Mouse (Mus musculus): ENCODE data around the gene Snap91. TPM values are rescaled to one million over a fixed set of nuclear protein-coding genes. Genes with fewer than 3 reads are reported as not detected.

Gene Snap91
- polyA plus RNA-seq, 1 experiment from 2014 or later, result 87.1 TPM

- no peak overlapping the region for H3K9ac ChIP-seq (replicated peaks; ENCODE audit: low read length)
- no peak overlapping the region for H3K4me2 ChIP-seq (ENCODE audit: low read length)
- no peaks in the 10 kb centered on the region for H3K4me1 ChIP-seq (ENCODE audit: control insufficient read depth, insufficient read depth, low read length)
- peaks cover 72% of the 10 kb centered on the region for H3K36me3 ChIP-seq (ENCODE audit: control insufficient read depth, insufficient read depth, low read length)
- no peaks in the 10 kb centered on the region for H3K9me3 ChIP-seq (ENCODE audit: control insufficient read depth, low read length)
- DNase-seq (no peak), ATAC-seq (ENCODE audit: low FRiP score, low TSS enrichment) (no peak)
- H3K27me3 ChIP-seq (ENCODE audit: control insufficient read depth, insufficient read depth, low read length), result no peaks in the 10 kb centered on the region
- 73% methylated on average over 4 of the region's 4 CpGs for WGBS
- H3K4me3 ChIP-seq (replicated peaks; ENCODE audit: low read depth, low read length), result no peak overlapping the region
- no peak overlapping the region for H3K27ac ChIP-seq (replicated peaks; ENCODE audit: low read depth, low read length)
Observed at GRCm38 (mm10) chr9:86778212-86778611, 102.2 kb downstream of the Snap91 start.

GRCm38 (mm10) chr9:86777309-86777708 is 103.1 kb downstream of the Snap91 start:
- DNase-seq (no peak), ATAC-seq (ENCODE audit: low FRiP score, low TSS enrichment) (no peak)
- Histone ChIP-seq H3K36me3 (ENCODE audit: control insufficient read depth, insufficient read depth, low read length) (peaks cover 70% of the 10 kb centered on the region), H3K4me1 (ENCODE audit: control insufficient read depth, insufficient read depth, low read length) (no peaks in the 10 kb centered on the region), H3K4me2 (ENCODE audit: low read length) (no peak overlapping the region), H3K4me3 (replicated peaks; ENCODE audit: low read depth, low read length) (no peak overlapping the region), H3K27ac (replicated peaks; ENCODE audit: low read depth, low read length) (no peak overlapping the region), H3K9me3 (ENCODE audit: control insufficient read depth, low read length) (no peaks in the 10 kb centered on the region), H3K9ac (replicated peaks; ENCODE audit: low read length) (no peak overlapping the region), H3K27me3 (ENCODE audit: control insufficient read depth, insufficient read depth, low read length) (no peaks in the 10 kb centered on the region)
- WGBS, result 75% methylated on average over 7 of the region's 7 CpGs

- Histone ChIP-seq H3K27ac (replicated peaks; ENCODE audit: low read depth, low read length) (no peak overlapping the region), H3K4me1 (ENCODE audit: control insufficient read depth, insufficient read depth, low read length) (no peaks in the 10 kb centered on the region), H3K4me2 (ENCODE audit: low read length) (no peak overlapping the region), H3K9me3 (ENCODE audit: control insufficient read depth, low read length) (no peaks in the 10 kb centered on the region), H3K36me3 (ENCODE audit: control insufficient read depth, insufficient read depth, low read length) (peaks cover 74% of the 10 kb centered on the region), H3K9ac (replicated peaks; ENCODE audit: low read length) (no peak overlapping the region), H3K27me3 (ENCODE audit: control insufficient read depth, insufficient read depth, low read length) (no peaks in the 10 kb centered on the region), H3K4me3 (replicated peaks; ENCODE audit: low read depth, low read length) (no peak overlapping the region)
- DNase-seq (no peak), ATAC-seq (ENCODE audit: low FRiP score, low TSS enrichment) (no peak)
- 97% methylated on average over 6 of the region's 6 CpGs for WGBS
Observed at GRCm38 (mm10) chr9:86775374-86775773, 105.1 kb downstream of the Snap91 start.

GRCm38 (mm10) chr9:86773996-86774395 is 106.5 kb downstream of the Snap91 start:
- WGBS, result 86% methylated on average over 8 of the region's 8 CpGs
- no peak for ATAC-seq (ENCODE audit: low FRiP score, low TSS enrichment)
- H3K36me3 ChIP-seq (ENCODE audit: control insufficient read depth, insufficient read depth, low read length), result peaks cover 74% of the 10 kb centered on the region

GRCm38 (mm10) chr9:86772897-86773296 is 107.6 kb downstream of the Snap91 start:
- DNase-seq (no peak), ATAC-seq (ENCODE audit: low FRiP score, low TSS enrichment) (no peak)
- peaks cover 69% of the 10 kb centered on the region for H3K36me3 ChIP-seq (ENCODE audit: control insufficient read depth, insufficient read depth, low read length)
- no peaks in the 10 kb centered on the region for H3K27me3 ChIP-seq (ENCODE audit: control insufficient read depth, insufficient read depth, low read length)
- no peak overlapping the region for H3K9ac ChIP-seq (replicated peaks; ENCODE audit: low read length)
- 89% methylated on average over 3 of the region's 3 CpGs for WGBS
- H3K4me1 ChIP-seq (ENCODE audit: control insufficient read depth, insufficient read depth, low read length), result no peaks in the 10 kb centered on the region
- no peak overlapping the region for H3K4me2 ChIP-seq (ENCODE audit: low read length)
- H3K27ac ChIP-seq (replicated peaks; ENCODE audit: low read depth, low read length), result no peak overlapping the region
- H3K9me3 ChIP-seq (ENCODE audit: control insufficient read depth, low read length), result no peaks in the 10 kb centered on the region
- no peak overlapping the region for H3K4me3 ChIP-seq (replicated peaks; ENCODE audit: low read depth, low read length)

More at GRCm38 (mm10) chr9:86773996-86774395, 106.5 kb downstream of the Snap91 start:
- H3K27me3 ChIP-seq (ENCODE audit: control insufficient read depth, insufficient read depth, low read length), result no peaks in the 10 kb centered on the region
- H3K9ac ChIP-seq (replicated peaks; ENCODE audit: low read length), result no peak overlapping the region
- no peak overlapping the region for H3K4me3 ChIP-seq (replicated peaks; ENCODE audit: low read depth, low read length)
- H3K9me3 ChIP-seq (ENCODE audit: control insufficient read depth, low read length), result no peaks in the 10 kb centered on the region
- H3K4me1 ChIP-seq (ENCODE audit: control insufficient read depth, insufficient read depth, low read length), result no peaks in the 10 kb centered on the region
- H3K27ac ChIP-seq (replicated peaks; ENCODE audit: low read depth, low read length), result no peak overlapping the region
- no peak overlapping the region for H3K4me2 ChIP-seq (ENCODE audit: low read length)
- no peak for DNase-seq

GRCm38 (mm10) chr9:86766991-86767390 is 113.5 kb downstream of the Snap91 start:
- H3K9me3 ChIP-seq (ENCODE audit: control insufficient read depth, low read length), result no peaks in the 10 kb centered on the region
- DNase-seq (no peak), ATAC-seq (ENCODE audit: low FRiP score, low TSS enrichment) (no peak)
- peaks cover 41% of the 10 kb centered on the region for H3K36me3 ChIP-seq (ENCODE audit: control insufficient read depth, insufficient read depth, low read length)
- no peaks in the 10 kb centered on the region for H3K4me1 ChIP-seq (ENCODE audit: control insufficient read depth, insufficient read depth, low read length)
- H3K27ac ChIP-seq (replicated peaks; ENCODE audit: low read depth, low read length), result no peak overlapping the region
- H3K4me3 ChIP-seq (replicated peaks; ENCODE audit: low read depth, low read length), result no peak overlapping the region
- H3K9ac ChIP-seq (replicated peaks; ENCODE audit: low read length), result no peak overlapping the region
- H3K4me2 ChIP-seq (ENCODE audit: low read length), result no peak overlapping the region
- WGBS, result 85% methylated on average over 10 of the region's 10 CpGs
- no peaks in the 10 kb centered on the region for H3K27me3 ChIP-seq (ENCODE audit: control insufficient read depth, insufficient read depth, low read length)

GRCm38 (mm10) chr9:86764002-86764401 is 116.5 kb downstream of the Snap91 start:
- Histone ChIP-seq H3K27ac (replicated peaks; ENCODE audit: low read depth, low read length) (no peak overlapping the region), H3K4me3 (replicated peaks; ENCODE audit: low read depth, low read length) (no peak overlapping the region), H3K4me1 (ENCODE audit: control insufficient read depth, insufficient read depth, low read length) (no peaks in the 10 kb centered on the region), H3K9me3 (ENCODE audit: control insufficient read depth, low read length) (no peaks in the 10 kb centered on the region), H3K36me3 (ENCODE audit: control insufficient read depth, insufficient read depth, low read length) (peaks cover 19% of the 10 kb centered on the region), H3K9ac (replicated peaks; ENCODE audit: low read length) (no peak overlapping the region), H3K4me2 (ENCODE audit: low read length) (no peak overlapping the region), H3K27me3 (ENCODE audit: control insufficient read depth, insufficient read depth, low read length) (no peaks in the 10 kb centered on the region)
- WGBS, result 49% methylated on average over 2 of the region's 2 CpGs
- ATAC-seq (ENCODE audit: low FRiP score, low TSS enrichment) (no peak), DNase-seq (no peak)

- ATAC-seq (ENCODE audit: low FRiP score, low TSS enrichment) (no peak), DNase-seq (no peak)
- Histone ChIP-seq H3K4me2 (ENCODE audit: low read length) (no peak overlapping the region), H3K27me3 (ENCODE audit: control insufficient read depth, insufficient read depth, low read length) (no peaks in the 10 kb centered on the region), H3K4me1 (ENCODE audit: control insufficient read depth, insufficient read depth, low read length) (no peaks in the 10 kb centered on the region), H3K36me3 (ENCODE audit: control insufficient read depth, insufficient read depth, low read length) (peaks cover 12% of the 10 kb centered on the region), H3K4me3 (replicated peaks; ENCODE audit: low read depth, low read length) (no peak overlapping the region), H3K27ac (replicated peaks; ENCODE audit: low read depth, low read length) (no peak overlapping the region), H3K9me3 (ENCODE audit: control insufficient read depth, low read length) (no peaks in the 10 kb centered on the region), H3K9ac (replicated peaks; ENCODE audit: low read length) (no peak overlapping the region)
- WGBS, result 65% methylated on average over 8 of the region's 8 CpGs
Observed at GRCm38 (mm10) chr9:86762477-86763376, 117.7 kb downstream of the Snap91 start.
